Mouse (Mus musculus) thymus, postnatal 4 days (tissue): ENCODE data around the gene Kcnk4.
"Not testable (repeated sequence)": the region's sequence is repeated elsewhere in the genome, so short reads cannot be mapped to it uniquely, and the experiment has no call there.

Source experiments
- DNase-seq: peaks from one replicate; pipeline ENCODE4 v3.0.0; 2021

Kcnk4 gene

DNA sequence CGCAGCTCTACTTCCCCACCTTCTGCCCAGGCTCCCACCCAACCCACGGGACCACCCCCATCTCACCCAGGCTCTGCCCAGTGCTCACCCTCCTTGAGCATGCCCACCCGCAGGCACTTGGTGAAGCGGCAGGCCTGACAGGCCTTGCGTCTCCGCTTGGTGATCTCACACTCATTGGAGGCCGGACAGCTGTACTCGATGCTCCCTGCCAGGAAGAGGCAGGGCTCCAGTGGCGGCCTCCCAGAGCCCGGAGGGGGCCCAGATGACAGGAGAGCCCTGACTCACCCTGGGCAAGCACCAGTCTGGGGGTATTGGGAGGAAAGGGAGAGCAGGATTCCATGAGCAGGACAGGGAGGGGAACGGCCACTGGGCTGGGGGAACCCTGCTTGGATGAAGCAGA, 20.3 kb downstream of the Kcnk4 start:
- DNase-seq: no peak

GRCm38 (mm10) chr19:6913036-6913435, 21.3 kb downstream of the Kcnk4 start:
- peak; percentile 18 for DNase-seq

- DNase-seq: peak; percentile 13
Observed at GRCm38 (mm10) chr19:6912205-6912970, 21.9 kb downstream of the Kcnk4 start.

GRCm38 (mm10) chr19:6911101-6912074, 22.9 kb downstream of the Kcnk4 start:
- peak; percentile 23 for DNase-seq

GRCm38 (mm10) chr19:6910306-6910705, 24.0 kb downstream of the Kcnk4 start:
- DNase-seq: peak; percentile 65

GRCm38 (mm10) chr19:6909507-6910289, 24.6 kb downstream of the Kcnk4 start, which contains the start of the genes Trmt112 and Prdx5:
Trmt112 (plus strand) TSS chr19:6909698.
Prdx5 (minus strand) TSS chr19:6910106.
- DNase-seq: peak; percentile 90

- DNase-seq: no peak
Observed at GRCm38 (mm10) chr19:6909021-6909420, 25.3 kb downstream of the Kcnk4 start.

GRCm38 (mm10) chr19:6907811-6908540, 26.3 kb downstream of the Kcnk4 start:
- DNase-seq: no peak

DNA sequence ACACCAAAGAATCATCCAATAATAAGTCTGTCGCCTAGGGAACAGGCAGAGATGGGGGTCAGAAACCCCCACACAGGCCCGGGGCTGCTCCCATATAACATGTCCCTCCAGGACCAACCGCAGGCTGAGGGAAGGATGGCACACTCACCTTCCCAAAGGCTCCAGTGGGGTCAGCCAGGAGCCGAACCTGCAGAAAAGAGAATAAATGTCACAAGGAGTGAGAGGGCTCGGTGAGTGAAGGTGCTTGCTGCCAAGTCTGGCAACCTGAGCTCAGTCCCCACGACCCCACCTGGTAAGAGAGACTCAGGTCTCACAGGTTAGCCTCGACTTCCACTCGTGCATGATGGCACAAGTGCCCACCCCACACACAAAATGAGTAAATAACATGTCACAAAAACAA, 27.2 kb downstream of the Kcnk4 start:
- no peak for DNase-seq

DNA sequence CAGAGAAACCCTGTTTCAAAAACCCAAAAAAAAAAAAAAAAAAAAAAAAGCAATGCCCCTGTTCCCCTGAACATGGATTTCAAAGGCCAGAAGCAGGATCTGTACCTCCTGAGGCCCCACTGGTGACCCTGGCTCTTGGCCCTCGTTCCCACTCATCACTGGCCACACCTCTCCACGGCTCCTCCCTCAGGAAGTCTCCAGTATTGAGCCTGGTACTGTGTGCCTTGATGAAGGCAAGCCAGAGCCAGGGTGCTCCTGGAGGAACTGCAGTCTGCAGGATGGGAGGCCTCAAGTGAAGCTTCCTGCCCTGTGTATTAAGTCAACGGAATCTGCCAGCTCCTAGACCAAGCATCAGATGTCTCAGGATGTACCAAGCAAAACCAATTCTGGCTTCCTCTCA, 28.1 kb downstream of the Kcnk4 start:
- no peak for DNase-seq

DNA sequence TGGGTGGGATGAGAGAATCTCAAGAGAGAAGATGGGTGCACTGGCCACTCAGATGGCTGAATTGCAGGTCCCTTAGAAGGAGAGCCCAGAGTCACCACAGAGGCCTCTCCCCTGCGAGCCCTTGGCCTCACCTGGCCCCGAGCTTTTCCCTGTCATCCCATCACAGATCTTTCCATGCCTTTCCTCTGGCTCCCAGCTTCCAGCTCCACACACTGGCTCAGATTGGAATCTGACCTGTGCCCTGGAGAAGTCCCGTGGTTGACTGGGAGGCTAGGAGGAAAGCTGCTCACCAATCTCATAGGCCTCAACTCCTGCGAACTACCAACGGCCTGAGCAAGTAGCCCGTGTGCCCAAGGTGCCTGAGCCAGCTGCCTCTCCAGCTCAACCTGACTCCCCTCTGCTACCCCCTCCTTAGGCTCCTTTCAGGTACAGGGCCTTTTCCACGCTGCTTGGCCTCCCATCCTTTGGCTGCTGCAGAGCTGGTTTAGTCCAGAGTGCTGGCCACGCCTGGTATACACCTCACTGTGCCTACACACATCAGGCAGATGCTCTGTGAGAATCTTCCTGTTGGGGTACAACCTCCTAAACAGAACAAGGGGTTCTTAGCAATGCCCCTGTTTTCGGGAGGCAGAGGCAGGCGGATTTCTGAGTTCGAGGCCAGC, 28.7 kb downstream of the Kcnk4 start:
- DNase-seq: no peak

GRCm38 (mm10) chr19:6904846-6905245, 29.5 kb downstream of the Kcnk4 start:
- no peak for DNase-seq

- no peak for DNase-seq
Observed at GRCm38 (mm10) chr19:6903031-6903430, 31.3 kb downstream of the Kcnk4 start.

- DNase-seq: no peak
Observed at GRCm38 (mm10) chr19:6899641-6900040, 34.7 kb downstream of the Kcnk4 start.

GRCm38 (mm10) chr19:6895608-6896305, 38.6 kb downstream of the Kcnk4 start:
- DNase-seq: not testable (repeated sequence)

DNA sequence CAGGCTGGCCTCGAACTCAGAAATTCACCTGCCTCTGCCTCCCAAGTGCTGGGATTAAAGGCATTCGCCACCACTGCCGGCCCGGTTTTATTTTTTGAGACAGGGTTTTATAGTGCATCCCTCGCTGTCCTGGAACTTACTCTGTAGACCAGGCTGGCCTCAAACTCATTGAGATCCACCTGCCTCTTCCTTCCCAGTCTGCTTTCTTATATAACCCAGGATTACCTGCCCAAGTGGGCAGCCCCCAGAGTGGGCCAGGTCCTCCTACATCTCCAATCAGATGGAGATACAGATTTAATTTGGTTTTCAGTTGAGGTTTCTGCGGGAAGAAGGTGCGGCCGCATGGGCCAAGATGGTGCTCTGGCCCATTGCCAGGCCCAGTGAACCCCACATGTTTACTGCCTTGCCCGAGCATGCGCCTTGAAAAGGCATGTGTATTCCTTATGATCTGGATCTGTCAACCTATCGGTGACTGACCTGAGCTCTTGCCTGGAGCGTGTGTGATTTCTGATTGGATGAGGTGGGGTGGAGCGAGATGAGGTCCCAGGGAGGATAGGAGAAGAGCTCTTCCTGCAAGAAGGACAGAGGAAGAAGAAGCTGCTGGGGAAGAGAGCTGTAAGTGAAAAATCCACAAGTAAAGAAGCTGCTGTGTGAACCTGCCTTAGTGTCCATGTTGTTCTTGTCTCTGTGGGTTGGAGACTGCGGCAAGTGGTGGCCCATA, 40.4 kb downstream of the Kcnk4 start:
- DNase-seq: no peak

- no peak for DNase-seq
Observed at GRCm38 (mm10) chr19:6892512-6892911, 41.8 kb downstream of the Kcnk4 start.

DNA sequence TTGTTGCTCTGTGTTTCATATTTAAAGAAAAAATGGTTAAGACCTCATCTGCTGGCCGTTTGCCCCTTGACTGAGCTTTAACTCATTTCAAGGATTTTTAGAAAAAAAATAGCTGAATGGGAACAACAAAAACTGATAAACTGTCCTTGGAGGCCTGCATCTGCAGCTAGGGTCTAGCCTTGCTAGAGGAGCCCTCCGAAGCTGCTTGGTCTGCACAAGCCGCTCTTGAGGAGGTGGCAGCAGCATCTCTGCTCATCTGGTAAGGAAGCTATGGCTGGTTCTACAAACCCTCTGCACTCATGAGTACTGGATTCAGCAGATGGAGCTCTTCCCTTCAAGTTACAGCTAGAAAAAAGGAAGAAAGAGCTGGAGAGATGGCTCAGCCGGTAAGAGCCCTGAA, 56.4 kb downstream of the Kcnk4 start:
- no peak for DNase-seq

DNA sequence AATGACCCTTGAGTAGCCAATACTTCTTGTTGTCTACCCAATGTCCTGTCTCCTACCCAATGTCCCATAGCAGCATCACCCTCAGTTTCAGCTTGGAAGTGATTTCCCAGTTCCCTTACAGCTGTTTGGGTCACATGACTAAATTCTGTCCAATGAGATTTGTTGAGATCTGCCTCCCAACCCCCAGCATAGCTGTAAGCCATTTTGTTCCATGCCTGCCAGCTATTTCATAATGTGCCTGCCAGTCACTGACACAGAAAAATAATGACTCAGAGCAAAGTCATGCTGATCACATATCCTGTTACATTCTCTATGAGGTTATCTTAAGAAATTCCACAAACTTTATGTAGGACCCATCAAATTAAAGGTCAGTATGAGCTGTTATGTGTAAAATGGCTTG, 57.5 kb downstream of the Kcnk4 start:
- DNase-seq: no peak

- DNase-seq: no peak
Observed at GRCm38 (mm10) chr19:6875834-6876233, 58.5 kb downstream of the Kcnk4 start.
